Mouse (Mus musculus) embryonic stem cell, embryonic (primary cell): ENCODE data around the gene Nufip1.

Source experiments
- CTCF ChIA-PET, 4 experiments: fragments of 300-600 bp in 2 of 4; fragments of 350-600 bp in 2 of 4; sonication (Branson Sonifier 250); formaldehyde crosslinking; loops; one replicate each; lab custom pipeline; 2022; ENCODE audit warnings: inconsistent platforms in 2 of 4; lab: Charles Lee
- POLR2A ChIA-PET, 4 experiments: fragments of 300-600 bp in 2 of 4; fragments of 350-600 bp in 2 of 4; sonication (Branson Sonifier 250); formaldehyde crosslinking; loops; one replicate each; lab custom pipeline; 2022; ENCODE audit warnings: antibody characterized with exemption in 4 of 4, inconsistent platforms in 1 of 4; lab: Charles Lee

The Nufip1 gene

GRCm38 (mm10) chr14:76110396-76111221, at the start of gene Nufip1, which contains the start of gene Gpalpp1:
Gene Nufip1, plus strand, starts transcription at chr14:76110891.
Gene Gpalpp1, minus strand, starts transcription at chr14:76110760.
- POLR2A ChIA-PET, result interaction anchor here in 3 of 4 experiments (0.6 to 2.8 kb wide), 34 partner anchors 9 to 704 kb away, joined by 3 to 18 read pairs (median 3); partner anchors contain the start of gene Slc25a30 (in 1 of the 3)
- CTCF ChIA-PET, result interaction anchor here in 1 of 4 experiments (0.6 to 1.2 kb wide), 2 partner anchors 11 to 363 kb away, joined by 3 to 8 read pairs; no protein-coding TSS in a partner anchor

- POLR2A ChIA-PET, result interaction anchor here in 1 of 4 experiments (0.6 kb wide), 1 partner anchor 224 kb away, joined by 5 read pairs; no protein-coding TSS in a partner anchor
- CTCF ChIA-PET, result no interaction called here
Measured at GRCm38 (mm10) chr14:76067237-76067636, 43.5 kb upstream of the Nufip1 start.

DNA sequence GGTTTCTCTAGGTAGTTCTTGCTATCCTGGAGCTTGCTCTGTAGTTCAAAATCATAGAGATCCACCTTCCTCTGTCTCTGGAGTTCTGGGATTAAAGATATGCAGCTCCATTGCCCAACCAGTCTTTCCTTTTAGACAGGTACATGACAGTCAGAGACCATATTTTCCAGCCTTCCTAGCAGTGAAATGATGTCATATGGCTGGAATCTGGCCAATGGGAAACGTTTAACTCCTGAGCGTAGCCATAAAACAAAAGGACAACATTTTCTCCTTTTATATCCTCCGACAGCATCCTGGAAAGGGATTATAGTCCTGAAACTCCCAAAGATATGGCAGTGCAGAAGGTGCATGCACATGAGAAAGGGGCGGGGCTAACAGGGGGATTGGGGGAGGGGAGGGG, 42.4 kb upstream of the Nufip1 start:
- ChIA-PET CTCF (interaction anchor here in 1 of 4 experiments (1.1 kb wide), 1 partner anchor 9 kb away, joined by 6 read pairs; no protein-coding TSS in a partner anchor), POLR2A (interaction anchor here in 2 of 4 experiments (0.6 to 0.7 kb wide), 3 partner anchors 8 to 267 kb away, joined by 3 to 4 read pairs (median 3); no protein-coding TSS in a partner anchor)

DNA sequence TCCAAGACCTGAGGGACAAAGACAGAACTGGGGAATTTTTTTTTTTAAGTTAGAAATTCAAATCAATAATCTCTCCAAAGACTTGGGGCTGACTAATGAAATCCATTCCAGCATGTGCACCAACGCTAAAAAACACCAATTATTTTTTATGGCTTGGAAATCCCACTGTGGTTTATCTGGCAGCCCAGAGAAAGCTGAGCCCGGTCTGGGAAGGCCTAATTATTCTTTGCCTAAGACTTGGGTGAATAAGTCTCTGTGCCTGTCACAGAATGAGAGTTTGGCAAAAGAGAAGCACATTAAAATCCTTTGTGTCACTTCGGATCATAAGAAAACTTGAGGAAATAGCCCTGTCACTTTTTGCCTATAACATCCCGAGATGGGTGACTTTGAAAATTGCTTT, 41.4 kb upstream of the Nufip1 start:
- POLR2A ChIA-PET, result interaction anchor here in 1 of 4 experiments (1.5 kb wide), 1 partner anchor 170 kb away, joined by 3 read pairs; no protein-coding TSS in a partner anchor
- CTCF ChIA-PET, result no interaction called here

- ChIA-PET POLR2A (interaction anchor here in 2 of 4 experiments (1.0 to 1.8 kb wide), 4 partner anchors 9 to 46 kb away, joined by 3 to 4 read pairs (median 4); no protein-coding TSS in a partner anchor), CTCF (interaction anchor here in 1 of 4 experiments (1.1 kb wide), 1 partner anchor 201 kb away, joined by 4 read pairs; no protein-coding TSS in a partner anchor)
Measured at GRCm38 (mm10) chr14:76072626-76073025, 38.1 kb upstream of the Nufip1 start.

GRCm38 (mm10) chr14:76074206-76074605, 36.5 kb upstream of the Nufip1 start:
- ChIA-PET CTCF (interaction anchor here in 2 of 4 experiments (0.6 to 1.0 kb wide), 2 partner anchors 139 to 203 kb away, joined by 3 to 4 read pairs; no protein-coding TSS in a partner anchor), POLR2A (interaction anchor here in 2 of 4 experiments (0.5 to 1.5 kb wide), 4 partner anchors 11 to 833 kb away, joined by 3 to 8 read pairs (median 4); no protein-coding TSS in a partner anchor)

DNA sequence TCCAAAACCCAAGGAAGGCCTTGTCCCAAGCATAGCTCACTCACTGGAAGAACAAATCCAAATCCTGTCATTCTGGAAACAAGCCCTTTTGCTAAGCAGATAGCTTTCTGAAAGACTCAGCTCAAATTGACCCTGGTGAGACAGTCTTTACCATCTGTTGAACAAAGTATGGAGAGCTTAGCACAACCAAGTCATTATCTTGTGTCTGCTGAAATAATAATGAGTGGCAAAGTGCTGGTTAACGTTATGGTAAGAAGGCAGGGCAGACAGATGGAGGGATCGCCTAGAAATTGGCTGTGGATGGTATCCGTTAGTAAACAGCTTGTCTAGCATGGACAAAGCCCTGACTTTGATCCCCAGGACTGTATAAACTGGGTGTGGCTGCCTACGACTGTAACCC, 35.0 kb upstream of the Nufip1 start:
- ChIA-PET CTCF (interaction anchor here (0.6 to 3.5 kb wide), 11 partner anchors 27 to 209 kb away, joined by 3 to 10 read pairs (median 6); no protein-coding TSS in a partner anchor), POLR2A (interaction anchor here in 2 of 4 experiments (0.6 to 1.8 kb wide), 11 partner anchors 8 to 437 kb away, joined by 3 to 6 read pairs (median 3); partner anchors contain the start of gene Kctd4 (in 1 of the 2))

DNA sequence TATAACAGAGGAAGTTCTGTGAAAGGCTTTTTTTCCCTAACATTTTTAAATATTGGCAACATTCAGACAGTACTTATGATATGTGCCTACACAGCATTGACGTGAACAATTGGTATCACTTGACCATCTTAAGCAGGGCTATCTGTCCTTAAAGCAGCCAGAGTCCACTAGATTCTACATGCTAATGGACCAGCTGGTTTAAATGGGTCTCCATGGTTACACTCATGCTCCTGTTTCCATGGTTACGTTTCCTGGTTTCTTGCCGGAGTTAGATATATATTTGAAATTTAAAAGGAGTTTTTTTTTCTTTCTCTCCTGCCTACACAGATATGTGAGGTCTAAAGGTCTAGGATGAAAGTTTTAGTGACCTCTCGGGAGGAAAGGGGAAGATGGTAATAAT, 34.1 kb upstream of the Nufip1 start:
- POLR2A ChIA-PET, result interaction anchor here in 3 of 4 experiments (0.7 to 1.4 kb wide), 10 partner anchors 9 to 223 kb away, joined by 3 to 6 read pairs (median 3); no protein-coding TSS in a partner anchor
- CTCF ChIA-PET, result interaction anchor here (0.5 to 3.5 kb wide), 26 partner anchors 8 to 537 kb away, joined by 3 to 36 read pairs (median 5); partner anchors contain the start of gene Kctd4 (in 1 of the 4)

DNA sequence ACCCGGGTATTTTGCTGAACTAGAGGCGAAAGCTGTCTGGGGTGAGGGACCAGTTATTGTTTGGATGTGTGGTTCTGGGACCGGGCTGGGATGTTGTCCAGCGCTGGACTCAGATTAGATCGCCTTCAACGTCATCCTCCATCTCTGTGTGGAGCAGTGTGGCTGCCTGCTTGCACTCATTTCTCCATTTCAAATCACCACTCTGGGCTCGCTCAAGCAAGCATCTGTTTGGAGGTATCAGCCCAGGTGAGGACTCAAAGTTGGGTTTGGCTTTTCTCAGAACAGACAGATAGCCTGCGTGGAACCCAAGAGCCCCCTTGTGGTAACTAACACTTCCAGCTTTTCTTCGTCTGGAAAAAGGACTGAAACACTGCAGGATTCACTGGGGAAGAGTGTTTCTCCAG, 33.6 kb upstream of the Nufip1 start:
- ChIA-PET POLR2A (interaction anchor here in 3 of 4 experiments (0.7 to 1.4 kb wide), 8 partner anchors 50 to 227 kb away, joined by 3 to 4 read pairs (median 3); no protein-coding TSS in a partner anchor), CTCF (interaction anchor here (0.5 to 3.5 kb wide), 33 partner anchors 9 to 537 kb away, joined by 3 to 36 read pairs (median 4); partner anchors contain the start of gene Kctd4 (in 1 of the 4))

GRCm38 (mm10) chr14:76081451-76081850, 29.2 kb upstream of the Nufip1 start:
- ChIA-PET CTCF (interaction anchor here in 2 of 4 experiments (0.6 to 1.6 kb wide), 6 partner anchors 33 to 424 kb away, joined by 3 to 7 read pairs (median 4); no protein-coding TSS in a partner anchor), POLR2A (interaction anchor here (0.6 to 1.9 kb wide), 27 partner anchors 8 to 1121 kb away, joined by 3 to 9 read pairs (median 3); partner anchors contain the start of genes Gpalpp1 (in 1 of the 4), Gtf2f2 (in 1 of the 4) and Nufip1 (in 1 of the 4))

GRCm38 (mm10) chr14:76082086-76082636, 28.5 kb upstream of the Nufip1 start:
- ChIA-PET CTCF (interaction anchor here in 2 of 4 experiments (0.7 to 1.6 kb wide), 5 partner anchors 32 to 397 kb away, joined by 3 to 7 read pairs (median 3); no protein-coding TSS in a partner anchor), POLR2A (interaction anchor here in 3 of 4 experiments (0.5 to 1.9 kb wide), 24 partner anchors 9 to 1121 kb away, joined by 3 to 9 read pairs (median 4); partner anchors contain the start of genes Gpalpp1 (in 1 of the 3), Gtf2f2 (in 1 of the 3) and Nufip1 (in 1 of the 3))

DNA sequence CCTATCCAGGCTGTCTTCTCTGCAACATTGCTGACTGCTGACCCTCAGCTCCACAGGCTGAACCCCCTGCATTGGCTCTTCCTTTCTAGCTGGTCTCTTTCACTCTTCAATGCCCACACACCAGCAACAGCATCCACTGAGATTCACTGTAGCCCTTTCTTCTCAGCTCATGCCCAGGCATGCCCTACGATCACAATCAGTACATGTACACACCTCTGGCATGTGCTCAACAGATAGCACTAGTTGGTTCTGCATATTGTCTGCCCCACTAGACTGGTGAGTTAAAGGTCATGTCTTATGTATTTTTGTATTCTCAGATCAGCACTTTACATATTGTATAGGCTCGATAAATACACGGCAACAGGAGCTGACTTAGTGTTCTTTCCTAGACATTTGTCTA, 26.5 kb upstream of the Nufip1 start:
- POLR2A ChIA-PET, result interaction anchor here (0.5 to 2.6 kb wide), 28 partner anchors 9 to 907 kb away, joined by 3 to 12 read pairs (median 4); partner anchors contain the start of genes Gpalpp1 (in 2 of the 4), Nufip1 (in 2 of the 4) and Slc25a30 (in 2 of the 4)
- CTCF ChIA-PET, result interaction anchor here in 2 of 4 experiments (0.6 to 1.1 kb wide), 3 partner anchors 201 to 390 kb away, joined by 3 read pairs; no protein-coding TSS in a partner anchor

- ChIA-PET CTCF (interaction anchor here in 1 of 4 experiments (1.0 to 1.2 kb wide), 2 partner anchors 24 to 198 kb away, joined by 3 to 4 read pairs; no protein-coding TSS in a partner anchor), POLR2A (interaction anchor here in 2 of 4 experiments (0.6 to 2.1 kb wide), 2 partner anchors 13 to 32 kb away, joined by 5 to 8 read pairs; partner anchors contain the start of genes Gpalpp1 (in 1 of the 2) and Nufip1 (in 1 of the 2))
Measured at GRCm38 (mm10) chr14:76097244-76097643, 13.4 kb upstream of the Nufip1 start.

- CTCF ChIA-PET, result interaction anchor here in 2 of 4 experiments (0.6 to 1.2 kb wide), 3 partner anchors 24 to 222 kb away, joined by 3 to 4 read pairs (median 4); no protein-coding TSS in a partner anchor
- POLR2A ChIA-PET, result interaction anchor here in 2 of 4 experiments (0.6 to 1.7 kb wide), 4 partner anchors 11 to 192 kb away, joined by 3 to 5 read pairs (median 4); no protein-coding TSS in a partner anchor
Measured at GRCm38 (mm10) chr14:76097815-76098214, 12.9 kb upstream of the Nufip1 start.

- POLR2A ChIA-PET, result interaction anchor here in 2 of 4 experiments (0.9 to 1.9 kb wide), 6 partner anchors 9 to 27 kb away, joined by 3 to 9 read pairs (median 4); partner anchors contain the start of genes Gpalpp1 (in 1 of the 2) and Nufip1 (in 1 of the 2)
Measured at GRCm38 (mm10) chr14:76099543-76099942, 11.1 kb upstream of the Nufip1 start.

GRCm38 (mm10) chr14:76115744-76116143, 5.1 kb downstream of the Nufip1 start:
- POLR2A ChIA-PET, result interaction anchor here in 2 of 4 experiments (0.6 to 3.2 kb wide), 10 partner anchors 11 to 379 kb away, joined by 3 to 16 read pairs (median 5); no protein-coding TSS in a partner anchor
- CTCF ChIA-PET, result interaction anchor here in 1 of 4 experiments (0.6 kb wide), 1 partner anchor 390 kb away, joined by 9 read pairs; no protein-coding TSS in a partner anchor

More at GRCm38 (mm10) chr14:76099543-76099942, 11.1 kb upstream of the Nufip1 start:
- CTCF ChIA-PET, result interaction anchor here in 1 of 4 experiments (0.7 kb wide), 1 partner anchor 99 kb away, joined by 6 read pairs; no protein-coding TSS in a partner anchor
